Mouse (Mus musculus): ENCODE results near the gene Comt. TPM values are rescaled to one million over a fixed set of nuclear protein-coding genes. Genes with fewer than 3 reads are reported as not detected.
A peak's percentile ranks its signal among the peaks of the same experiment; 100 is the strongest.

Comt gene
- polyA plus RNA-seq, 1 experiment, result 53.8 TPM

DNA sequence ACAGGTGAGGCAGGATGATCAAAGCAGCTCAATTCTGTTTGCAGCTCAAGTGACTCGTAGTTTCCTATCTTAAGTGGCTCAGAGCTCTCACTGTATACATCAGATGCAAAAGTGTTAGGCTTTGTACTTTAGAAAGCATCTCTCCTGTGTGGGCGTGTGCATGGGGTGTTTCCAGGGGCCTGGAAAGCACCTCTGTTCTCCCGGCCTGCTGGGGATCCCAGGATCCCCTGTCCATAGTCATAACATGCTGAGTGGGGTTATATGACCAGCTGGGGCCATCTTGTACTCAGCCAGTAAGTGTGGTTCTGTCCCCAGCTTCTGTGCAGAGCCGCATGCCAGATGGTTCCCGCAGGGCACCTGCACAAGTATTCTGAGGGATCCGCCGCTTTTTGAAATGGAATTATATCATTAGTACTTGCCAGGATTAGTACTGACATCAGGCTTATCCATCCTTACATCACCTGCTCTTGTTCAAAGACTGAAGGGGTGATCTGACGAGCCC, 25.8 kb upstream of the Comt start:
- Histone ChIP-seq H3K4me3 (replicated peaks; ENCODE audit: control insufficient read depth, low read depth, low read length) (no peak overlapping the region), H3K4me1 (ENCODE audit: control insufficient read depth, insufficient read depth, low read length) (no peaks in the 10 kb centered on the region), H3K27ac (ENCODE audit: control insufficient read depth, insufficient read depth, low read depth, low read length, poor library complexity) (no peak overlapping the region)
- WGBS, result 92% methylated on average over 8 of the region's 8 CpGs
- TF ChIP-seq POLR2A (IDR thresholded peaks at IDR 0.05; ENCODE audit: borderline replicate concordance, control insufficient read depth, low read depth, low read length) (no peak), CTCF (IDR thresholded peaks at IDR 0.05; ENCODE audit: control insufficient read depth, insufficient read depth, low read length) (no peak)

DNA sequence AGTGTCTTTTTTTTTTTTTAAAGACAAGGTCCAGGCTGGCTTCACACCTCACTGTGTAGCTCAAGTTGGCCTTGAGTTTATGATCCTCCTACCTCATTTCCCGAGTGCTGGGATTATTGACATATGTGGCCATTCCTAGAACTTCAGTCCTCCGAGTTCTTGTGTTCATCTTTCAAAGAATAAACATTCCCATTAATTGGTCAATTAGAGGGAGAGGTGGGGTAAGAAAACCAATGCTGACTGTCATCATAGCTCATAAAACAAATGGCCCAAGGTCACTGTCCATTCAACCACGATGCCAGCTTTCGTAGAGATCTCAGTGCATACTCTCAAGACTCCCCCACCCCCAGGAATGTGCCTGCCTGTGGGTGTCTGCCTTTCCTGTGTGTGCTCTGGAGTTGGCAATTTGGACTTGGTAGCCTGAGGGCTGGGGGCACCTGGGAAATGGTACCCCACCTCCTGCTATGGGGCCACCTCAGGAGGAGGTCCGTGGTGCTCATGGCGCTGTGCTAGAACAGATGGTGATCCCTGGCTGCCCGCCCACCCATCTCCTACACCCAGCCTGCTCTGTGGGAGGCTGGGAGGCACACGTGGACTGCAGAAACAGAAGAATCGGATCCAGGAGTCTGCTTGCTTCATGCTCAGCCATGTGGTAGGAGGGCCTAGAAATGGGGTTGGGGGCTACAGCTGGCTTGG, 25.0 kb upstream of the Comt start:
- TF ChIP-seq CTCF (IDR thresholded peaks at IDR 0.05; ENCODE audit: control insufficient read depth, insufficient read depth, low read length), result no peak
- TF ChIP-seq POLR2A (IDR thresholded peaks at IDR 0.05; ENCODE audit: borderline replicate concordance, control insufficient read depth, low read depth, low read length), result no peak
- no peaks in the 10 kb centered on the region for H3K4me1 ChIP-seq (ENCODE audit: control insufficient read depth, insufficient read depth, low read length)
- H3K27ac ChIP-seq (ENCODE audit: control insufficient read depth, insufficient read depth, low read depth, low read length, poor library complexity), result no peak overlapping the region
- no peak overlapping the region for H3K4me3 ChIP-seq (replicated peaks; ENCODE audit: control insufficient read depth, low read depth, low read length)
- 92% methylated on average over 9 of the region's 9 CpGs for WGBS

DNA sequence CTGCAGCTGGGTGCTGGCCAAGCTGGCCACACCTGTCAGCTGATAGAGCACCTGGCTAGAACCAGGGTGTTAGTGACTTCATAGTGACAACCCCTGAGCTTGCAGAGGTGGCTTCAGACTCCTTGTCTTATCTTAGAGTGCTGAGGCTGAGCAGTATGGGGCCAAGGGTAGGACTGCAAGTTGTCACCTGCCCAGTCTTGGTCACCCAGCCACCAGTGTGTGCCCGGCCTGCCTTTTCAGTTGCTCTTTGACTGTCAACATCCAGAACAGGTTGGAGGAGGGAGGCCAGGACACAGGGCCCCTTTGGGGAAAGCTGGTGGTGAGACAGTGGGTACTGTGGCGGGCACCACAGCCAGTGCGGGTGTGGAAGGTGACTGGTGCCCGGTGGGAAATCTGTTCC, 22.4 kb upstream of the Comt start:
- Histone ChIP-seq H3K4me1 (ENCODE audit: control insufficient read depth, insufficient read depth, low read length) (no peaks in the 10 kb centered on the region), H3K27ac (ENCODE audit: control insufficient read depth, insufficient read depth, low read depth, low read length, poor library complexity) (no peak overlapping the region), H3K4me3 (replicated peaks; ENCODE audit: control insufficient read depth, low read depth, low read length) (no peak overlapping the region)
- TF ChIP-seq CTCF (IDR thresholded peaks at IDR 0.05; ENCODE audit: control insufficient read depth, insufficient read depth, low read length) (no peak), POLR2A (IDR thresholded peaks at IDR 0.05; ENCODE audit: borderline replicate concordance, control insufficient read depth, low read depth, low read length) (no peak)
- WGBS, result 89% methylated on average over 4 of the region's 4 CpGs

DNA sequence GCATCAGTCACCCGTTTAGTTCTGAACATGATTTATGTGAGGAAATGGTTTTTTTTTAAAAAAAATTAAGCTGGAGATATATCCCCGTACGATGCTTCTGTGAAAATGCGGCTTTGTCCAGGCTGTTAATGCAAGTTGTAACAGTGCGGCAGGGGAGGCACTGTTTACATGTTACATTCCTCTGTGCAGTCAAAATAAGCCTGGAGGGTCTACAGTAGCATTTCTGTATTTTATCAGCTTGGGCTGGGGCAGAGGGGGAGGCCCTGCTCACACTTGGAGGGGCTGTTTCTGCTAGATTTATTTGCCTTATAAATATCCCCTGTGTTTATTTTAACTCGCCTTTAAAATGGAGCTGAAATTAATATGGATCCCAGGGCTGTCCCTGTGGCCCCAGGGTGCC, 21.5 kb upstream of the Comt start:
- WGBS, result 88% methylated on average over 6 of the region's 6 CpGs
- Histone ChIP-seq H3K4me1 (ENCODE audit: control insufficient read depth, insufficient read depth, low read length) (no peaks in the 10 kb centered on the region), H3K4me3 (replicated peaks; ENCODE audit: control insufficient read depth, low read depth, low read length) (no peak overlapping the region), H3K27ac (ENCODE audit: control insufficient read depth, insufficient read depth, low read depth, low read length, poor library complexity) (no peak overlapping the region)
- TF ChIP-seq POLR2A (IDR thresholded peaks at IDR 0.05; ENCODE audit: borderline replicate concordance, control insufficient read depth, low read depth, low read length), result no peak
- no peak for TF ChIP-seq CTCF (IDR thresholded peaks at IDR 0.05; ENCODE audit: control insufficient read depth, insufficient read depth, low read length)

DNA sequence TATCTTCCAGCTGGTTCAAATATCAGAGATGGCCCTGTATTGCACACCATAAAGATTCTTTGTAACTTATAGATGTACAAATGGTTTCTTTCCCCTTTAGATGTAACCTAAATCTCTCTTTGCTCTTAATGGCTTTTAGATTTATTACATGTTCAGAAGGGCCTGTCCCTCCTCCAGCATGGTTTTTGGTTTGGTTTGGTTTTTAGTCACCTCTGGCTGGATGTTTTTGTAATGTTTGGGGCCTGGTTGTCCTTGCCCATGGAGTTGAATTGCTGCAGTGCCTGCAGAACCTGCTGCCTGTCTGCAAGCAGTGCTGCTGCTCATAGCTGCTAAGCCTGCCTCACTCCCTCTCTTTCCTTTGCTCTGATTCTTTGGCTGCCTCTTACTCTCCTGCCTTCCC, 20.6 kb upstream of the Comt start:
- no peak overlapping the region for H3K4me3 ChIP-seq (replicated peaks; ENCODE audit: control insufficient read depth, low read depth, low read length)
- no peaks in the 10 kb centered on the region for H3K4me1 ChIP-seq (ENCODE audit: control insufficient read depth, insufficient read depth, low read length)
- TF ChIP-seq POLR2A (IDR thresholded peaks at IDR 0.05; ENCODE audit: borderline replicate concordance, control insufficient read depth, low read depth, low read length), result no peak
- TF ChIP-seq CTCF (IDR thresholded peaks at IDR 0.05; ENCODE audit: control insufficient read depth, insufficient read depth, low read length), result no peak
- no peak overlapping the region for H3K27ac ChIP-seq (ENCODE audit: control insufficient read depth, insufficient read depth, low read depth, low read length, poor library complexity)

DNA sequence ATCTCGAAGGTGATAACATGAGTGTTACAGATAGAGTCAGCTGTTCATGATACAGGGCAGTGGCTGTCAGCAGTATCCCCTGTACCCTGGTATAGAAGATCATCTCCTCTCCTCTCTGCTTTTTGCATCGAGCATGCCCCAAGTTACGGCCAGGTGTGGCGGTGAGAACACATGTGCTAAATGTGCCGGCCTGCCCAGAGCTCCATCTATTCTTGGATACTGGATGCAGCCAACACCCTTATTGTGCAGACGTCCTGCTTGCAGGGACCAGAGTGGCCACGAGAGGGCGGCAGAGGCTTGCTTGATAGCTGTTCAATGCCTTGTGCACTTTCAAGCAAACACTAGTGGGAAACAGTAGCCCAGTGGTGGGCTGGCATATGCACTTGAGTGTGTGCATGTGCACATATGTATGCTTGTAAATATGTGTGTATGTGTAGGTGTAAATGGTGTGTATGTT, 16.8 kb upstream of the Comt start:
- WGBS, result 26% methylated on average over 8 of the region's 8 CpGs
- Histone ChIP-seq H3K27ac (ENCODE audit: control insufficient read depth, insufficient read depth, low read depth, low read length, poor library complexity) (no peak overlapping the region), H3K4me1 (ENCODE audit: control insufficient read depth, insufficient read depth, low read length) (no peaks in the 10 kb centered on the region), H3K4me3 (replicated peaks; ENCODE audit: control insufficient read depth, low read depth, low read length) (no peak overlapping the region)
- TF ChIP-seq POLR2A (IDR thresholded peaks at IDR 0.05; ENCODE audit: borderline replicate concordance, control insufficient read depth, low read depth, low read length), result no peak
- TF ChIP-seq CTCF (IDR thresholded peaks at IDR 0.05; ENCODE audit: control insufficient read depth, insufficient read depth, low read length), result peak; percentile 99

DNA sequence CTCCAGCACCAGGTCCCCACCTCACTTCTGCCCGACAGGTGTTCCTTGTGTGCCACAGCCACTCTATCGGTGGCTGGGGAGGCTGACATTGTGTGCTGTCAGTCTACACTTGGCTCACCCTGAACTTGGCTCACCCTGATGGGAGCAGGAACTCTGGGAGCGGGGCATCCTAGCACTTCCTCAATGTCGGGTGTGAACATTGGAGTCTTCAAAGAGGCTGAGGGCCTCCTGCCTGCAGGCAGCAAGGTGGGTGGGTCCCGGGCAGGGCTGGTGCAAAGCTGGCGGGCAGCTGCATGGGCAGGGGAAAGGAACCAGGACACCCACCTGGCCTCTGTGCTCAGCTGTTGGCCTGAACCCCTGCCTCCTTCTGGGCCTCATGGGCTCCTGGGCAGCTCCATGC, 9.5 kb upstream of the Comt start:
- H3K27ac ChIP-seq (ENCODE audit: control insufficient read depth, insufficient read depth, low read depth, low read length, poor library complexity), result 0 out of 2 replicates have a peak overlapping the region, but pooled peaks have one; percentile 19
- WGBS, result 96% methylated on average over 6 of the region's 6 CpGs
- TF ChIP-seq POLR2A (IDR thresholded peaks at IDR 0.05; ENCODE audit: borderline replicate concordance, control insufficient read depth, low read depth, low read length) (no peak), CTCF (IDR thresholded peaks at IDR 0.05; ENCODE audit: control insufficient read depth, insufficient read depth, low read length) (no peak)
- H3K4me1 ChIP-seq (ENCODE audit: control insufficient read depth, insufficient read depth, low read length), result no peaks in the 10 kb centered on the region
- no peak overlapping the region for H3K4me3 ChIP-seq (replicated peaks; ENCODE audit: control insufficient read depth, low read depth, low read length)

DNA sequence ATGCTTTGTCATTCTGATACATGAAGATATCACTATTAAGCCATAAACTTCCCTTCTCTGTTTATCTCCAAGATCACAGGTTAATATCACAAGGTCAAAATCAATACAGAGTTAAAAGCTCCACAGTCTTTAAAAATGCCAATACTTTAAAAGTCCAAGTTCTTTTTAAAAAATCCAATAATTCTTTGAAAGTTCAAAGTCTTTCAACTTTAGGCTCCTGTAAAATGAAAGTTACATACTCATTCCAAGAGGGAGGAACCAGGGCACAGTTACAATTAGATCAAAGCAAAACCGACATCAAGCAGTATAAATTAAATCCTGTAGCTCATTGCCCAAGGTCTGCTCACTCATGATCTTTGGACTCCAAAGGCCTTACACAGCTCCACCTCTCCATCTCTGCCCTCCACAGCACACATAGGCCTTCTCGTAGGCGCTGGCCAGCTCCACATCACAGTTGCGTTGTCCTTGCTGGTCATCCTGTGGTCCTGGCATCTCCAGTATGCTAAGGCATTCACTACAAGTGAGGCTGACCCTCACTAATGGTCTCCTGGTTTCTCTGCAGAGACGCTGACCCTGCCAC, 6.8 kb upstream of the Comt start:
- no peak overlapping the region for H3K27ac ChIP-seq (ENCODE audit: control insufficient read depth, insufficient read depth, low read depth, low read length, poor library complexity)
- H3K4me1 ChIP-seq (ENCODE audit: control insufficient read depth, insufficient read depth, low read length), result no peaks in the 10 kb centered on the region
- WGBS, result 95% methylated on average over 5 of the region's 5 CpGs
- TF ChIP-seq POLR2A (IDR thresholded peaks at IDR 0.05; ENCODE audit: borderline replicate concordance, control insufficient read depth, low read depth, low read length), result no peak
- no peak for TF ChIP-seq CTCF (IDR thresholded peaks at IDR 0.05; ENCODE audit: control insufficient read depth, insufficient read depth, low read length)
- no peak overlapping the region for H3K4me3 ChIP-seq (replicated peaks; ENCODE audit: control insufficient read depth, low read depth, low read length)

Measured in bone marrow, adult 2 months (tissue).